Mouse (Mus musculus) limb, embryonic 14.5 days (tissue): ENCODE data around the gene Emp1. TPM values are rescaled to one million over a fixed set of nuclear protein-coding genes. Genes with fewer than 3 reads are reported as not detected.
A peak's percentile ranks its signal among the peaks of the same experiment; 100 is the strongest.

Source experiments
- ATAC-seq: fragments of 200-750 bp; cut with Nextera tagmentation; 2 replicates; pipeline ENCODE4 v1.8.0; 2017; ENCODE audit warnings: low read depth, moderate number of reproducible peaks, moderate TSS enrichment; ENCODE audit not compliant: low FRiP score
- DNase-seq: peaks from one replicate; pipeline ENCODE4 v3.0.0-alpha.2; 2015; ENCODE audit warnings: low spot score
- H3K27ac ChIP-seq: fragments of 300-500 bp; sonication (generic); replicated peaks from 2 replicates; pipeline ENCODE4 v1.5.1; 2014; ENCODE audit warnings: low read depth, mild to moderate bottlenecking, low read length, moderate library complexity, mixed read lengths
- H3K27me3 ChIP-seq: fragments of 300-500 bp; sonication (generic); 2 replicates; pipeline ENCODE4 v1.6.1; 2014; ENCODE audit warnings: low read length, mixed read lengths; ENCODE audit not compliant: control insufficient read depth, insufficient read depth
- H3K36me3 ChIP-seq: fragments of 300-500 bp; sonication (generic); 2 replicates; pipeline ENCODE4 v1.6.1; 2014; ENCODE audit warnings: mild to moderate bottlenecking, low read length, moderate library complexity, mixed read lengths; ENCODE audit not compliant: control insufficient read depth, insufficient read depth
- H3K4me1 ChIP-seq: fragments of 300-500 bp; sonication (generic); 2 replicates; pipeline ENCODE4 v1.6.1; 2014; ENCODE audit warnings: antibody characterized with exemption, low read length, mixed read lengths; ENCODE audit not compliant: control insufficient read depth, insufficient read depth
- H3K4me2 ChIP-seq: fragments of 300-500 bp; sonication (generic); replicated peaks from 2 replicates; pipeline ENCODE4 v1.6.1; 2014; ENCODE audit warnings: low read depth, mild to moderate bottlenecking, low read length, moderate library complexity; ENCODE audit not compliant: severe bottlenecking
- H3K4me3 ChIP-seq: fragments of 300-500 bp; sonication (generic); replicated peaks from 2 replicates; pipeline ENCODE4 v1.5.1; 2014; ENCODE audit warnings: low read length
- H3K9ac ChIP-seq: fragments of 300-500 bp; sonication (generic); 2 replicates; pipeline ENCODE4 v1.6.1; 2014; ENCODE audit warnings: mild to moderate bottlenecking, low read depth, low read length, moderate library complexity; ENCODE audit not compliant: severe bottlenecking
- H3K9me3 ChIP-seq: fragments of 300-500 bp; sonication (generic); 2 replicates; pipeline ENCODE4 v1.6.1; 2016; ENCODE audit warnings: low read length; ENCODE audit not compliant: control insufficient read depth
- POLR2A ChIP-seq: fragments of 200-500 bp; IDR thresholded peaks from 2 replicates; pipeline ENCODE4 v1.8.0; 2012; ENCODE audit warnings: inconsistent platforms, mild to moderate bottlenecking, moderate library complexity, borderline replicate concordance; ENCODE audit not compliant: insufficient read depth, insufficient read length; ENCODE audit errors: extremely low read depth
- WGBS: fragments of 180-500 bp; shearing (Covaris S2); extraction: QIAGEN DNeasy Blood & Tissue Kit; methylation state at CpG from one replicate; pipeline ENCODE4 v1.1.7; 2014; 5-methylcytosine and 5-hydroxymethylcytosine counted together
- polyA plus RNA-seq, 2 experiments: library from polyadenylated mRNA; depleted of rRNA in 1 of 2; stranded (reverse) in 1 of 2; unstranded in 1 of 2; fragments of >200 nt; fragmentation: Nextera tagmentation in 1 of 2; extraction: Ambion mirVana in 1 of 2; gene quantifications; 2 replicates each; pipeline versions ENCODE4 v1.2.1 to v1.2.3; 2012 to 2014

Gene Emp1
- polyA plus RNA-seq, 2 experiments, result 98.9 to 366 TPM

DNA sequence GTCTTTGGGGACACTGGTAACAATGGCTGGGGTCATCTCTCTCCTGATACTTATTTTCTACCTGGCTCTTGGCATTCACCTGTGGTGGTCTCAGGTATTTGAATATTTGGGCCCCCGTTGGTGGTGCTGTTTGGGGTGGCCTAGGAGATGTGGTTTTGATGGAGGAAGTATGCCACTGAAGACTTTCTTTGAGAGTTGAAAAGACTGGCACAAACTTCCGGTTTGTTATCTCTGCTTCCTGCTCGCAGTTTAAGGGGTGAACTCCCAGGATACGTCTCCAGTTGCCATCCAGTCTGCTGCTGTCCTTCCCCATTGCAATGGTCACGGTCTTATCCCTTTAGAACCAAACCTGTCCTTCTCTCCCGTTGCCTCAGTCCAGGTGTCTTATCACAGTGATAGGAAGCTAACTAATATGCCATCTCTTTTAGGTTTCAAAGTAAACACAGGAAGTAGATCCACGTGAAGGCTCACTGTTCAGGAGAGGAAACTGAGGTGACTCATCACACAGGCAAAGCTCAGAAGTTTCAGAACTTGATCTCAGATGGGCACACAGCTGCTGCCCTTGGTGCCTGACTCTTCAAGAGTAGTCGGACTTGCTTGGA, 56.0 kb downstream of the Emp1 start:
- Histone ChIP-seq H3K4me2 (no peak overlapping the region), H3K4me3 (no peak overlapping the region), H3K4me1 (no peaks in the 10 kb centered on the region), H3K36me3 (no peaks in the 10 kb centered on the region), H3K9ac (no peak overlapping the region), H3K9me3 (no peaks in the 10 kb centered on the region), H3K27ac (no peak overlapping the region), H3K27me3 (no peaks in the 10 kb centered on the region)
- ATAC-seq (no peak), DNase-seq (no peak)
- no peak for TF ChIP-seq POLR2A
- WGBS, result 87% methylated on average over 8 of the region's 8 CpGs

DNA sequence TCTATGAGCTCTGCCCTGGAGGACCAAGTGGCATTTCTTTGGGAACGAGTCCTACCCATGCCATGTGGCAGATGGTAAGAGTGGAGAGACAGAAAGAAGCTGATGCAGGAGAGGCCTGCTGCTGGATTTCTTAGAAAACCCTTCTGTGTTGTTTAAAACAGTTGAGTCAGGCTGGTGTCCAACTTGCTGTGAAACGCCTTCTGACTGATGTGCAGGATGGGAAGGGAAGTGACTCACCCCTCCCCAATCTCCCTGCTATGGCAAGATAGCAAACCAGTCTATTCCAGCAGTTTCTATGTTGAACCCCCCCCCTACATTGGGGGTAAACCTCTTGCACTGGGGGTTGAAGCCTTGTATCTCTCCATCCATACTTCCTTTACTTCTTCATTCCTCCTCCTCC, 65.9 kb downstream of the Emp1 start:
- no peak for TF ChIP-seq POLR2A
- Histone ChIP-seq H3K36me3 (no peaks in the 10 kb centered on the region), H3K4me3 (no peak overlapping the region), H3K9me3 (no peaks in the 10 kb centered on the region), H3K27me3 (no peaks in the 10 kb centered on the region), H3K4me2 (no peak overlapping the region), H3K9ac (no peak overlapping the region), H3K27ac (no peak overlapping the region), H3K4me1 (no peaks in the 10 kb centered on the region)
- ATAC-seq, result no peak
- DNase-seq, result no peak
- 67% methylated on average over 2 of the region's 2 CpGs for WGBS

DNA sequence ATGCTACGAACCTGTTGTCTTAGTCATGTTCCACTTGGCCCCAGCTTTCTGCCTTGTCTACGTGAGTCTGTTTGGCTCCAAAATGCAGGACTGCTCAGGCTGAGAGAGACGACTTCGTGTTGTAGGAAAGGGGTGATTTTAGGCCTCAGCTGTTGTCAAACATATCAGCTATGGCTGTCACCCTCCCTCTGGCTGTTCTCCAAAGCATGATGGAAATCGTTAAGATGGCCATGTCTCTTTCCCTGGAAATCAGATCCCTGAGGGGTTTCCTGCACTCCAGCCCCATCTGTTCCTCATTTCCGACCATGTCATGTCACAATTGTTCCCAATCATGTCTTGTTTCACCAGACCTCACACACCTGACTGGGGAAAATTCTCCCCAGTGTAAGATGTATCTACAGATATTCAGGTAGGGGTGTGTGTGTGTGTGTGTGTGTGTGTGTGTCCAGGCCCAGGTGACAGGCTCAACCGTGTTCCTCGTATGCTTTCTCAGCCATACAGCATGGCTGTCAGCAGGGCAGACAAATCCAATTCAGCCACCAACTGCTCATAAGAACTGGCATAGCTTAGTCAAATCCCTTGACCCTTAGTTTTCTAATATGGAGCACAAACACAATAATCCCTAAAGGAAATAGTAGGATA, 67.0 kb downstream of the Emp1 start:
- peak; percentile 23 for DNase-seq
- Histone ChIP-seq H3K27ac (no peak overlapping the region), H3K4me3 (no peak overlapping the region), H3K9ac (no peak overlapping the region), H3K36me3 (no peaks in the 10 kb centered on the region), H3K27me3 (no peaks in the 10 kb centered on the region), H3K4me2 (no peak overlapping the region), H3K9me3 (no peaks in the 10 kb centered on the region), H3K4me1 (no peaks in the 10 kb centered on the region)
- ATAC-seq, result no peak; the same call in 1 of the 2 replicates
- WGBS, result 34% methylated on average over 8 of the region's 8 CpGs
- TF ChIP-seq POLR2A, result no peak

DNA sequence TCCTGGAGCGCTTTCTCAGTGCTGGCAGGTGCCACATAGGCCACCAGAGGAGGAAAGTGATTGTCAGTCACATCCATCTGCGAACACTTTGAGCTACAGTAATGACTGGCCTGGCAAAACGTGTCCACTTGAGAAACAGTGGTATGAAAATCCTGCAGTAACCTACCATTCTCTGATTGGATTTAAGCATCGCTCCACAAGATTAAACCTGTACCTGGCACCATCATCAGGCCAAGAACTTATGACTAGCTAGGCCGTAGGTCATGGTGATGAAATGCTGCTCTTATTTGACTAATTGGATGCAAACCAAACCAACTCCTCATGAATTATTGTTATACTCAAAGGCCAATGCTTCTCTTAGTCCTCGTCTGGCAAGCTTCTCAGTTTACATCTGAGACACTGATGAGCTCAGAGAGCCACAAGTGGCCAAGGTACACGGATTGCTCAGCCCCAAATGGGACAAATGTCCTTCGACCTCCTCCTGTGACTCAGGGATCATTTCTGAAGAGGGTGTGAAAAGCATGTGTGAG, 68.2 kb downstream of the Emp1 start:
- H3K4me2 ChIP-seq, result no peak overlapping the region
- H3K27me3 ChIP-seq, result no peaks in the 10 kb centered on the region
- no peaks in the 10 kb centered on the region for H3K36me3 ChIP-seq
- no peaks in the 10 kb centered on the region for H3K4me1 ChIP-seq
- ATAC-seq, result no peak
- 83% methylated on average over 8 of the region's 8 CpGs for WGBS
- no peak overlapping the region for H3K9ac ChIP-seq
- H3K9me3 ChIP-seq, result no peaks in the 10 kb centered on the region
- no peak for DNase-seq
- no peak for TF ChIP-seq POLR2A
- H3K27ac ChIP-seq, result no peak overlapping the region
- H3K4me3 ChIP-seq, result no peak overlapping the region

Other genes with a start within 250 kb of the Emp1 start
- 0.10 and 0.23 TPM in 2 replicates for gene Gprc5d, start 244.3 kb upstream of the Emp1 start, polyA plus RNA-seq (2012; rRNA removed)
- 0.19 TPM in 1 of 2 replicates, not detected in the other for gene Gprc5d, start 244.3 kb upstream of the Emp1 start, polyA plus RNA-seq (2014; fragmentation: Nextera tagmentation; extraction: Ambion mirVana)
- 26.2 and 31.6 TPM in 2 replicates for gene Fam234b, start 164.6 kb upstream of the Emp1 start, polyA plus RNA-seq (2012; rRNA removed)
- gene Fam234b, start 164.6 kb upstream of the Emp1 start, polyA plus RNA-seq (2014; fragmentation: Nextera tagmentation; extraction: Ambion mirVana), result 23.9 and 27.3 TPM in 2 replicates
- gene Hebp1, start 164.5 kb upstream of the Emp1 start, polyA plus RNA-seq (2012; rRNA removed), result 16.6 and 23.2 TPM in 2 replicates
- gene Hebp1, start 164.5 kb upstream of the Emp1 start, polyA plus RNA-seq (2014; fragmentation: Nextera tagmentation; extraction: Ambion mirVana), result 5.7 and 5.9 TPM in 2 replicates
- gene Gsg1, start 108.2 kb upstream of the Emp1 start, polyA plus RNA-seq (2012; rRNA removed), result 1.4 and 1.6 TPM in 2 replicates
- 1.1 and 2.2 TPM in 2 replicates for gene Gsg1, start 108.2 kb upstream of the Emp1 start, polyA plus RNA-seq (2014; fragmentation: Nextera tagmentation; extraction: Ambion mirVana)
- 0.34 and 0.46 TPM in 2 replicates for gene Pbp2, start 52.1 kb upstream of the Emp1 start, polyA plus RNA-seq (2012; rRNA removed)
- gene Pbp2, start 52.1 kb upstream of the Emp1 start, polyA plus RNA-seq (2014; fragmentation: Nextera tagmentation; extraction: Ambion mirVana), result 0.29 and 0.46 TPM in 2 replicates